Mouse (Mus musculus) embryonic fibroblast, embryonic 13.5 days (primary cell): ENCODE data around the gene Fggy.

Experiments used
- CTCF ChIP-seq: IDR thresholded peaks from 2 replicates; pipeline ENCODE4 v1.5.1; 2011; ENCODE audit warnings: mild to moderate bottlenecking, control low read depth, low read length, moderate library complexity, borderline replicate concordance; ENCODE audit not compliant: insufficient read depth
- POLR2A ChIP-seq: IDR thresholded peaks from 2 replicates; pipeline ENCODE4 v1.6.1; 2011; ENCODE audit warnings: low read depth, mild to moderate bottlenecking, control low read depth, low read length, moderate library complexity

GRCm38 (mm10) chr4:95649552-95649905, 92.2 kb downstream of the Fggy start:
- TF ChIP-seq POLR2A: no peak
- TF ChIP-seq CTCF: no peak
